Mouse (Mus musculus) cortical plate, adult 2 months (tissue): Measurements from ENCODE around the gene Smg6.

ENCODE experiments used
- CTCF ChIP-seq: fragments of 200-500 bp; IDR thresholded peaks from 2 replicates; pipeline ENCODE4 v1.5.1; 2011; ENCODE audit warnings: mild to moderate bottlenecking, control low read depth, low read length; ENCODE audit not compliant: insufficient read depth; ENCODE audit errors: extremely low read depth
- POLR2A ChIP-seq: fragments of 200-500 bp; IDR thresholded peaks from 2 replicates; pipeline ENCODE4 v1.6.1; 2011; ENCODE audit warnings: mild to moderate bottlenecking, low read length, control low read depth; ENCODE audit not compliant: insufficient read depth; ENCODE audit errors: extremely low read depth

GRCm38 (mm10) chr11:75054184-75054877, 128.7 kb downstream of the Smg6 start:
- TF ChIP-seq CTCF (no peak), POLR2A (no peak)
